Mouse (Mus musculus): Measurements from ENCODE around the gene Fbxl8.

Gene Fbxl8

GRCm38 (mm10) chr8:105303874-105304273 is 39.4 kb downstream of the Fbxl8 start:
- no peak for DNase-seq (ENCODE audit: low read depth, low spot score)

GRCm38 (mm10) chr8:105304325-105305210 is 40.1 kb downstream of the Fbxl8 start:
- peak; percentile 77 for DNase-seq (ENCODE audit: low read depth, low spot score)

GRCm38 (mm10) chr8:105305211-105306145 is 41.0 kb downstream of the Fbxl8 start, which contains the start of gene Elmo3:
Elmo3 (plus strand) TSS chr8:105305601.
- no peak for DNase-seq (ENCODE audit: low read depth, low spot score)

DNA sequence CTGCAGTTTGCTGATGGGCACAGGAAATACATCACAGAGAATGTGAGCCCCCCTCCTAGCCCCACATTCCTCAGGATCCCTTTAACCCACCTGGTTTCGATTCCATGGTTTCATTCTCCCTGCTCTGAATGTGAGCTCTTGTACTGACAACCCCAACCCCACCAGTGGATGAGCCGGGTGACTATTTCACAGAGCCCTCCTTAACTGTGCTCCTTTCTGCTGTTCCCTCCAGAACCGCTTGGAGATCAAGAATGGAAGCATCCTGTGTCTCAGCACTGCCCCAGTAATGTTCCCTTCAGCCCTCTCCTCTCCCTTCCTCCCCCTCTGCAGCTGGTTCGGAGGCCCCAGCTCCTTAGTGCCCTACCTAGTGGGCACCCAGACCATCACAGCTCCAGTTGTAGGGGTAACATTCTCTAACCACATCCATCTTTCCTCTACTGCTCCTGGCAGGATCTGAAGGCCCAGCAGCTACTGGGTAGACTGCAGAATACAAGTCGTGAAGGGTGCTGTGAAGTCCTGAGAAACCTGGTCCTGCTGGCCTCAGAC is 41.8 kb downstream of the Fbxl8 start:
- DNase-seq (ENCODE audit: low read depth, low spot score), result no peak

- DNase-seq (ENCODE audit: low read depth, low spot score), result no peak
Observed at GRCm38 (mm10) chr8:105307670-105308069, 43.2 kb downstream of the Fbxl8 start.

DNA sequence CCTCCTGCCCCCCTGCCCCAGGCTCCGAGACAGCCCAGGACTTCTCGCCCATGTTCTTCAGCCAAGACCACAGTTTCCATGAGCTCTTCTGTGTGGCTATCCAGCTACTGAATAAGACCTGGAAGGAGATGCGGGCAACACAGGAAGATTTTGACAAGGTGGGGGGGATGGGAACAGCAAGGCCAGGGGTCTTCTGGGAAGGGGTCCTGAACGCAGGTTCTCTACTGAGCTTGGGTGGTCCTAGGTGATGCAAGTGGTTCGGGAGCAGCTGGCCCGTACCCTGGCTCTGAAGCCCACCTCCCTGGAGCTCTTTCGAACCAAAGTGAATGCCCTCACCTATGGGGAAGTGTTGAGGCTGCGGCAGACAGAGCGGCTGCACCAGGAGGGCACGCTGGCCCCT is 44.0 kb downstream of the Fbxl8 start:
- DNase-seq (ENCODE audit: low read depth, low spot score), result no peak

DNA sequence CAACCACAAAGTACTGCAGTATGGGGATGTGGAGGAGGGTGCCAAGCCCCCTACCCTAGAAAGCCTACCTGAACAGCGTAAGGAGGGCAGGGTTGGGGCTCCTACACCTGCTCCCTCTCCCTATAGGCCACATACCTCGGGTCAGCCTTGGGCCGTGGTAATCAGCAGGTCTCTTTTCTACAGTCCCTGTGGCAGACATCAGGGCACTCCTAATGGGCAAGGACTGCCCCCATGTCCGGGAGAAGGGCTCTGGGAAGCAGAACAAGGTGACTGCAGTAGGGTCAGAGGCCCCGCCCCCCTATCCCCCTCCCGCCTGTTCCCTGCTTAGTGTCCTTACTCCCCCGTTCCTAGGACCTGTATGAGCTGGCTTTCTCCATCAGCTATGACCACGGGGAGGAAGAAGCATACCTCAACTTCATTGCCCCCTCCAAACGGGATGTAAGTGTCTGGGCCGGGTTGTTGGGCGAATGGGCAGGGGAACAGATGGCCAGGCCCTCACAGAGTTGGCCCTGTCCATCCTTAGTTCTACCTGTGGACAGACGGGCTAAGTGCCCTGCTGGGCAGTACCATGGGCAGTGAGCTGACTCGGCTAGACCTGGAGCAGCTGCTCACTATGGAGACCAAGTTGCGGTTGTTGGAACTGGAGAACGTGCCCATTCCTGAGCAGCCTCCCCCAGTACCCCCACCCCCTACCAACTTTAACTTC is 44.8 kb downstream of the Fbxl8 start:
- DNase-seq (ENCODE audit: low read depth, low spot score), result no peak

- no peak for DNase-seq (ENCODE audit: low read depth, low spot score)
Observed at GRCm38 (mm10) chr8:105310118-105310517, 45.7 kb downstream of the Fbxl8 start.

DNA sequence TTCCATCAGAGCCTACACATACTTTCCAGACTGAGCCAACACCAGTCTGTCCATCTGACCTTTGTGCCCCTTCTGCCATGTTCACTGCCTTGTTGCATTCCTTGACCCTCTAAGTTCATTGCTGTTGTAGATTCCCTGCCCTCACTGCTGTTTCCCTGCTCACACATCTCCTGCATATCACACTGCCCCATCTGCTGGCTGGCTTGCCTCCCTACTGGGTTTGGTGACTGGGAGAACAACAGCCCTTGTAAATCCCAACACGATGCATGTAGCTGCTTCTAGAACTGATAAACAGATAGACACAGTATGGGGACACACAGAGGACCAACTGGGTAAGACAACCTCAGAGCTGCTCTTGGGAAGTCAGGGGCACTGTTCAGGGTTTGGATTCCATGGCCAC is 47.3 kb downstream of the Fbxl8 start:
- no peak for DNase-seq (ENCODE audit: low read depth, low spot score)

DNA sequence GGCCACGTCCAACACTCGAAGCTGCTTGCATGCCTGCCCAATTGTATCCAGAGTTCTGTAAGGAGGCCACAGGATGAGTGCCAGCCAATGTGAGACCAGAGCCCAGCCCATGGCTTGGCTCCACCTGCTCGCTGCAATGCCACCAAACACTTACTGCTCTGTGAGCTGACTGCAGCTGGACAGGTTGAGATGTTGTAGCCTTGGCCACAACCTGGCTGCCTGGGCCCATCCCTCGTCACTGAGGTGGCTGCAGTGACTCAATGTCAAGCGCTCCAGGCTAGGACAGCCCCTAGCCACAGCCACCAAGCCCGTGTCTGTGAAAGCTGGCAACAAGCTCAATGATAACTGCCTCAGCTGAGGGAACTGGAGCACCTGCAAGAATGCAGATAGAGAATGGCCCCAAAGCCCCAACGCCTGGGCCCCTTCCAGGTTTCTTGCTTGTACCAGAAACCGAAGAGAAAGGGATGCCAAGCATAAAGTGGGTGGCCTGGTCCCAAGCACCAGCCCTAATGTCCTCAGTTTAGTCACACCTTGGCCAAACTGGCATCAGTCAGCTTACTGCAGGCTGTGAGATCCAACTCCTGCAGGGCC is 48.5 kb downstream of the Fbxl8 start:
- no peak for DNase-seq (ENCODE audit: low read depth, low spot score)

- no peak for DNase-seq (ENCODE audit: low read depth, low spot score)
Observed at GRCm38 (mm10) chr8:105313622-105314402, 49.4 kb downstream of the Fbxl8 start.

- DNase-seq (ENCODE audit: low read depth, low spot score), result no peak
Observed at GRCm38 (mm10) chr8:105315073-105315769, 50.8 kb downstream of the Fbxl8 start.

DNA sequence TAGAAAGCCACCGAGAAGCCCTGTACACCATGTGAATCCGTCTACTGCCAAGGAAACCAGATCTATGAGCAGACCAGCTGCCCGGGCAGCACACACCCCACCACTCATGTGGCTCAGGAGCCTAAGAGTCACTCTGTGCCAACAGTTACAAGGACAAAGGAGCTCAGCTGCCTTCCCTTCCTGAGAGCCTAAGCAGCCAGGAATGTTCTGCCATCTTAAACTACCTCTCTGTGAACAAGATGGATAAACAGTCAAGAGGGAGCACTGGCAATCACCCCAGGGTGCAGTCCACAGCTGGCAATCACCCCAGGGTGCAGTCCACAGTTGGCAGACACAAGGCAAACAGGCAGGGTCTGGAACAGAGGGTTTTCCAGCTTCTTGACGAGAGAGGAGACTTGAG is 53.5 kb downstream of the Fbxl8 start:
- DNase-seq (ENCODE audit: low read depth, low spot score), result peak; percentile 79

DNA sequence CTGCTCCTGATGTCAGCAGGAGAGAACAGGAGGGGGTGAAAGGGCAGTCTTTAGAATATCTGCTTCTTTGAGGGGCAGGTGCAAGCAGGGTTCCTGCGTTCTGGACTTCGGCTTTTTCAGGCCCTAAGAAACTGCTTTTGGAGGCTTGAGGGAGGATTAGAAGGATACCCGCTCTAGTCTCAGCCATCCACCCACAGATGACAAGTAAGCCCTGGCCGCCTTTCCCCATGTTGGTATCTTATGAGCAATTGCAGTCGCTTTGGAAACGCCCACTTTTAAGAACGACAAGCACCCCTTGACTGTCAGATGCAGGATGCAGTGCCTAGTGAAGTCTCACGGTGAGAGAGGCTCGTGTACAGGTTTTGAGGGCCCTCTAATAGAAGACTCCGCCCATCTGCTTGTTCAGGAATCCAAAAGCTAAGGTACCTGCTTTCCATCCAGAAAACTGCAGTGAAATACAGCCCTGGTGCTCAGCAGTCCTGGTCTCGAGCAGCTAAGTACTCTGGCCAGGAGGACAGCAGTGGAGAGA is 54.3 kb downstream of the Fbxl8 start:
- DNase-seq (ENCODE audit: low read depth, low spot score), result no peak
